Mouse (Mus musculus) lung, postnatal 0 days (tissue): ENCODE measurements at regions not wholly inside any gene's neighbourhood (a gene's known extent, or its start where the extent isn't known, plus 50 kb on each side); places are given as distances from the start of the nearest gene placed in this dataset.

Source experiments
- CTCF ChIP-seq: IDR thresholded peaks from 2 replicates; pipeline ENCODE4 v1.5.1; 2016; ENCODE audit warnings: antibody characterized with exemption, mild to moderate bottlenecking
- EP300 ChIP-seq: IDR thresholded peaks from 2 replicates; pipeline ENCODE4 v1.6.1; 2016; ENCODE audit warnings: antibody characterized with exemption, mild to moderate bottlenecking, control low read depth

DNA sequence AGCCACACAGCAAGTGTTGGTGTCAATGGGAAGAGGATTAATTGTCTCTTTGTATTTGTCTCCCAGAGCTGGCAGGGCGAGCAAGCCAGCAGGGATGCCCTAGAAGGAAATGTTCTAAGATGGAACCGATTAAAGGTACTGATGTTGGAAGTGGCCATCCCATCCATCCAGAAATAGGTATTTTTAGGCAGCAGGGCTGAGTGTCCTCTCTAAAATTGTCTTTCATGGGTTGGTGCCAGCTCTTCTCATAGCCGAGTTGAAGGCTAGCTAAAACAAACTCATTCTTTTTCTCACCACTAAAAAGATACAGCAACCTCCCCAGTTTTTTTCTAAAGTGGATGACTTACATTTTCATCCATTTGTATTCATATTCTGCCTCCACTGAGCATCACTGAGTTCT, 120.2 kb upstream of the Xylt1 start:
- TF ChIP-seq CTCF (no peak), EP300 (no peak)
